Mouse (Mus musculus): ENCODE data around the gene Jdp2. TPM values are rescaled to one million over a fixed set of nuclear protein-coding genes. Genes with fewer than 3 reads are reported as not detected.

The Jdp2 gene
- 0.40 TPM for polyA plus RNA-seq (2014; fragmentation: Illumina TruSeq; extraction: RNeasy Lipid Tissue Mini Kit (QIAGEN cat#74804))

GRCm38 (mm10) chr12:85598611-85599477 is at the start of gene Jdp2:
Jdp2 (plus strand) TSS chr12:85599027.

GRCm38 (mm10) chr12:85686466-85687216 is 87.8 kb downstream of the Jdp2 start, which contains the start of gene Batf:
Batf (plus strand) TSS chr12:85686669.

Other genes starting within 250 kb of the Jdp2 start
- 527 TPM for gene Tmed10, start 224.2 kb upstream of the Jdp2 start, polyA plus RNA-seq (2014; fragmentation: Illumina TruSeq; extraction: RNeasy Lipid Tissue Mini Kit (QIAGEN cat#74804))
- 26.3 TPM for gene Fos, start 125.1 kb upstream of the Jdp2 start, polyA plus RNA-seq (2014; fragmentation: Illumina TruSeq; extraction: RNeasy Lipid Tissue Mini Kit (QIAGEN cat#74804))
- gene Batf, start 87.6 kb downstream of the Jdp2 start, polyA plus RNA-seq (2014; fragmentation: Illumina TruSeq; extraction: RNeasy Lipid Tissue Mini Kit (QIAGEN cat#74804)) = 1.1 TPM
- gene Flvcr2, start 147.5 kb downstream of the Jdp2 start, polyA plus RNA-seq (2014; fragmentation: Illumina TruSeq; extraction: RNeasy Lipid Tissue Mini Kit (QIAGEN cat#74804)) = 2.7 TPM
- gene Erg28, start 225.5 kb downstream of the Jdp2 start, polyA plus RNA-seq (2014; fragmentation: Illumina TruSeq; extraction: RNeasy Lipid Tissue Mini Kit (QIAGEN cat#74804)) = 195 TPM
- gene Ttll5, start 225.6 kb downstream of the Jdp2 start, polyA plus RNA-seq (2014; fragmentation: Illumina TruSeq; extraction: RNeasy Lipid Tissue Mini Kit (QIAGEN cat#74804)) = 14.6 TPM

All from ovary, adult 10 weeks (tissue).